Mouse (Mus musculus): ENCODE measurements around the gene Dync1li1.
A peak's percentile ranks its signal among the peaks of the same experiment; 100 is the strongest.

The Dync1li1 gene

GRCm38 (mm10) chr9:114731011-114731755 is 42.6 kb downstream of the Dync1li1 start, which contains the start of gene Cmtm6:
Gene Cmtm6, plus strand, starts transcription at chr9:114731116.
- DNase-seq, result peak; percentile 93 to 97

- no peak for DNase-seq
Observed at GRCm38 (mm10) chr9:114731871-114732682, 43.5 kb downstream of the Dync1li1 start.

- no peak for DNase-seq
Observed at GRCm38 (mm10) chr9:114733238-114733637, 44.6 kb downstream of the Dync1li1 start.

- DNase-seq, result no peak
Observed at GRCm38 (mm10) chr9:114736442-114736841, 47.9 kb downstream of the Dync1li1 start.

- no peak for DNase-seq
Observed at GRCm38 (mm10) chr9:114740336-114740735, 51.7 kb downstream of the Dync1li1 start.

GRCm38 (mm10) chr9:114742731-114743130 is 54.1 kb downstream of the Dync1li1 start:
- no peak for DNase-seq

- DNase-seq, result no peak
Observed at GRCm38 (mm10) chr9:114745163-114745562, 56.6 kb downstream of the Dync1li1 start.

GRCm38 (mm10) chr9:114745654-114746053 is 57.1 kb downstream of the Dync1li1 start:
- no peak for DNase-seq

GRCm38 (mm10) chr9:114747012-114747411 is 58.4 kb downstream of the Dync1li1 start:
- no peak for DNase-seq

GRCm38 (mm10) chr9:114747466-114747865 is 58.9 kb downstream of the Dync1li1 start:
- no peak for DNase-seq

GRCm38 (mm10) chr9:114751582-114751981 is 63.0 kb downstream of the Dync1li1 start:
- DNase-seq, result no peak

- no peak for DNase-seq
Observed at GRCm38 (mm10) chr9:114752311-114752710, 63.7 kb downstream of the Dync1li1 start.

- DNase-seq, result peak; percentile 94 to 96
Observed at GRCm38 (mm10) chr9:114752863-114753484, 64.4 kb downstream of the Dync1li1 start.

GRCm38 (mm10) chr9:114758272-114758671 is 69.7 kb downstream of the Dync1li1 start:
- DNase-seq, result no peak

- no peak for DNase-seq
Observed at GRCm38 (mm10) chr9:114758801-114759200, 70.2 kb downstream of the Dync1li1 start.

GRCm38 (mm10) chr9:114759886-114760285 is 71.3 kb downstream of the Dync1li1 start:
- DNase-seq, result no peak

- DNase-seq, result no peak
Observed at GRCm38 (mm10) chr9:114760353-114760752, 71.8 kb downstream of the Dync1li1 start.

- no peak for DNase-seq
Observed at GRCm38 (mm10) chr9:114761848-114762247, 73.3 kb downstream of the Dync1li1 start.

- DNase-seq, result peak in 1 of 2 experiments; percentile 48
Observed at GRCm38 (mm10) chr9:114763341-114763740, 74.8 kb downstream of the Dync1li1 start.

GRCm38 (mm10) chr9:114767030-114767429 is 78.4 kb downstream of the Dync1li1 start:
- peak; percentile 57 to 80 for DNase-seq

GRCm38 (mm10) chr9:114767507-114767906 is 78.9 kb downstream of the Dync1li1 start:
- DNase-seq, result no peak

- DNase-seq, result peak in 1 of 2 experiments; percentile 22
Observed at GRCm38 (mm10) chr9:114768066-114768465, 79.5 kb downstream of the Dync1li1 start.

GRCm38 (mm10) chr9:114770224-114770623 is 81.6 kb downstream of the Dync1li1 start:
- DNase-seq, result no peak
